Mouse (Mus musculus) cerebellum, postnatal 10 days (tissue): Measurements from ENCODE around the gene Gripap1.
"Not testable (repeated sequence)": the region's sequence is repeated elsewhere in the genome, so short reads cannot be mapped to it uniquely, and the experiment has no call there.

ENCODE experiments used
- DNase-seq, 2 experiments: peaks; one replicate each; pipeline ENCODE4 v3.0.0; 2021; ENCODE audit warnings: mixed read lengths in 2 of 2

Gene Gripap1

DNA sequence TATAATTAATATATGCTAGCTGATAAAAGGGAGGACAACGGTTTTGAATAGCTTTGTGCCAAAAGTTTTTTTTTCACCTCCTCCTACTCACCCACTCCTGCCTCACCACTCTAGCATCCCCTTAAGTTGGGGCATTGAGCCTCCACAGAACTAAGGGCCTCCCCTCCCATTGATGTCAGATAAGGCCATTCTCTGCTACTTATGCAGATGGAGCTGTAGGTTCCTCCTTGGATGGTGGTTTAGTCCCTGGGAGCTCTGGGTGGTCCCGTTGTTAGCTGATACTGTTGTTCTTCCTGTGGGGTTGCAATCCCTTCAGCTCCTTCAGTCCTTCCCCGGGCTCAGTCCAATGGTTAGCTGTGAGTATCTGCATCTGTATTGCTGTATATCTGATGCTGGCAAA, 10.3 kb upstream of the Gripap1 start:
- DNase-seq: no peak

DNA sequence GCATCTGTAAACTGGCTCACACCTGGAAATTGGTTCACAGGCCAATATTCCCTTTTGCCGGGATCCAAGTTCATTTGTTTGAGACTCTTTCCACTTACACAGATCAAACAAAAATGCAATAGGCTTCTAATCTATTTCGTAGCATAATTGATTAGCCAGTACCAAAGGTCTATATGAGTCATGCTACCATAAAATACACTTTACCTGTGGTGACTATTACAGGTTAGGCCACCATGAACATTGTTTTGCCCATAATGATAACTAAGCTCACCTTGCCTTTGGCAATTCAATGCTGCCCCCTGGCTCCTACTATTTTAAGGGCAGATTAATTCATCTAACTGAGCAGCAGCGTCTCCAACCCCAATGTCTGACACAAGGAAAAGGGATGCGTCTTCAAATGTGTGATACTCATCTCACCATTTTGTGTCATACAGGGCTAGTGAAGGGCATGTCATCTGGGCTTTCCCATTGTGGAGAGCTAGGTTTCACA, 6.9 kb upstream of the Gripap1 start:
- no peak for DNase-seq

DNA sequence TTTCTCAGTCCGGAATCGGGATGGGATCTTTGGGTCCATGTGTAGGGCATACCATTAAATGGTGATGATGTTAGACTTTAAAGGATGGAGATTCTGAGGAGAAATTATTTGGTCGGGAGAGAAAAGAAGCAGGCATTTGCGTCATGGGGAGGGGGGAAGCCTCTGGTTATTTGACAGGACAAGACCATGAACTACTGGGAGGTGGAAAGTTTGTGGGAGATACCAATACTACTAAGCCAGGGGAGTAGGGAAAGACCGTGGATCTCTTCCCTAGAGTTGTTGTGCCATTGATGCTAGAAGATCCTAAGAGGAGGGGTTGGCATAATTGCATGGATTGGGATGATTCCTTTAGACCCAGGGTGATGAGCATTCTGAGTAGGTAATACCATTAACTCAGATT, 744 bp downstream of the Gripap1 start:
- DNase-seq: peak; percentile 17 to 21

DNA sequence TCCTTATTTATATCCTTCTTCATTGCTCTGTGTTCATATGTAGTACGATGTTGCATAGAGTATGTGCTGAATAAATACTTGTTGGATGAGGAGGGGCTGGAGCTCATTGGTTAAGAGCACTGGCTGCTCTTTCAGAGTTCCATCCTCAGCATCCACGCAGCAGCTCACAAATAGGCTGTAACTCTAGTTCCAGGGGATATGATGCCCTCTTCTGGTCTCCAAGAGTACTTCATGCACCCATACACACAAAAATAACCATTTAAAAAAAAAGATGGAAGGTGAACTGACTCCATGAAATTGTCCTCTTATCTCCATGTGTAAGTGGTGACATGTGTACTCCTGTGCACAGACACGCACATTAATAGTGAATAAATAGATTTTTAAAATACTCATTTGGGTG, 3.8 kb downstream of the Gripap1 start:
- DNase-seq: peak; percentile 20 to 40

DNA sequence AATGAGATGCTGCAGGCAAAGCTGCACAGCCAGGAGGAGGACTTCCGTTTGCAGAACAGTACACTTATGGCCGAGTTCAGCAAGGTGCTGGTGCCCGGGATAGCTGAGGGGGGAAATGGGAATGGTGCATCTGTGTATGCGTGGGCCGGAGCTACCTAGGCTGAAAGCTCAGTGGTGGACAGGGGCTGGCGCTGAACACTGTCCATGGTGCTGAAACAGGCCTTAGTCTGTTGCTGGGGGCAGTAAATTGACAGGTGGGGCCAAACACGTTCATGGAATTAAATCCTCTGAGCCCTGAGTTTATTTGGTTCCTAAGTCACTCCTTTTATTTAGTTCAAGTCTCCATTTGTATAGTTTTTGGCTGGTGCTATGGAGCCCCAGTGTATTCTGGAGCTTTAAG, 5.5 kb downstream of the Gripap1 start:
- no peak for DNase-seq

DNA sequence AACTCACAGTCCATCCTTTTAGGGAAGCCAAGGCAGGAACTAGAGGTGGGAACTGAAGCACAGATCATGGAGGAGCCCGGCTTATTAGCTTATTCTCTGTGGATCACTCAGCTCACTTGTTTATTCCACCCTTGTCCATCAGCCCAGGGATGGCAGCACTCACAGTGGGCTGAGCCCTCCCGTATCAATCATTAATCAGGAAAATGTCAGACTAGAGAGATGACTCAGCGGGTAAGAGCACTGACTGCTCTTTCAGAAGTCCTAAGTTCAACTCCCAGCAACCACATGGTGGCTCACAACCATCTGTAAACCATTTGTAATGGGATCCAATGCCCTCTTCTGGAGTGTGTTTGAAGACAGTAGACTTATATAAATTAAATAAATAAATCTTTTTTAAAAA, 7.8 kb downstream of the Gripap1 start:
- no peak for DNase-seq

DNA sequence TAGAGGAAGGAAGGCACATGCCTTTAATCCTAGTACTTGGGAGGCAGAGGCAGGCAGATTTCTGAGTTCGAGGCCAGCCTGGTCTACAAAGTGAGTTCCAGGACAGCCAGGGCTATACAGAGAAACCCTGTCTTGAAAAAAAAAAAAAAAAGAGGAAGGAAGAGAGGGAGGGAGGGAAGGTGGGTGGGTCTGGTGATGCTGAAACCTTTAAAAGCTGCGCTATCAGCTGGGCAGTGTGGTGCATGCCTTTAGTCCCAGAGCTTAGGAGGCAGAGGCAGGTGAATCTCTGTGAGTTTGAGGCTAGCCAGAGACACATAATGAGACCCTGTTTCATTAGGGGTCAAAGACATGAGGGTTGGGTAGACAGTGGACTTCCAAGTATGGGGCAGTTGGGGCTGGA, 12.6 kb downstream of the Gripap1 start:
- DNase-seq: not testable (repeated sequence)

DNA sequence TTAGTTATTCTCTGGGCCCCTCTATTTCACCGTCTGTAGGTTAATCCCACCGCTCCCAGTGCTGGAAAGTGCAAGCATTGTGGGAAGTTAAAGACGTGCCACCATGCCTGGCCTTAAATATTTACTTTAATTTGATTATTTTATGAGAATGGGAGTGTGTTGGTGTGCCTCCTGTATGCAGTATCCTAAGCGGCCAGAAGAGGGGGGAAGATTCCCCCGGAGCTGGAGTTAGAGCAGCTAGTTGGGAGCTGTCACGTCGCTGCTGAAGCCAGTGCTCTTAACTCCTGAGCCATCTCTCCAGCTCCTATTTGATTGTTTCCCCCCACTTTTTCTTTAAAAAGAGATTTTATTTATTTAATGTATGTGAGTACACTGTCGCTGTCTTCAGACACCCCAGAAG, 25.5 kb downstream of the Gripap1 start:
- peak; percentile 48 to 58 for DNase-seq

DNA sequence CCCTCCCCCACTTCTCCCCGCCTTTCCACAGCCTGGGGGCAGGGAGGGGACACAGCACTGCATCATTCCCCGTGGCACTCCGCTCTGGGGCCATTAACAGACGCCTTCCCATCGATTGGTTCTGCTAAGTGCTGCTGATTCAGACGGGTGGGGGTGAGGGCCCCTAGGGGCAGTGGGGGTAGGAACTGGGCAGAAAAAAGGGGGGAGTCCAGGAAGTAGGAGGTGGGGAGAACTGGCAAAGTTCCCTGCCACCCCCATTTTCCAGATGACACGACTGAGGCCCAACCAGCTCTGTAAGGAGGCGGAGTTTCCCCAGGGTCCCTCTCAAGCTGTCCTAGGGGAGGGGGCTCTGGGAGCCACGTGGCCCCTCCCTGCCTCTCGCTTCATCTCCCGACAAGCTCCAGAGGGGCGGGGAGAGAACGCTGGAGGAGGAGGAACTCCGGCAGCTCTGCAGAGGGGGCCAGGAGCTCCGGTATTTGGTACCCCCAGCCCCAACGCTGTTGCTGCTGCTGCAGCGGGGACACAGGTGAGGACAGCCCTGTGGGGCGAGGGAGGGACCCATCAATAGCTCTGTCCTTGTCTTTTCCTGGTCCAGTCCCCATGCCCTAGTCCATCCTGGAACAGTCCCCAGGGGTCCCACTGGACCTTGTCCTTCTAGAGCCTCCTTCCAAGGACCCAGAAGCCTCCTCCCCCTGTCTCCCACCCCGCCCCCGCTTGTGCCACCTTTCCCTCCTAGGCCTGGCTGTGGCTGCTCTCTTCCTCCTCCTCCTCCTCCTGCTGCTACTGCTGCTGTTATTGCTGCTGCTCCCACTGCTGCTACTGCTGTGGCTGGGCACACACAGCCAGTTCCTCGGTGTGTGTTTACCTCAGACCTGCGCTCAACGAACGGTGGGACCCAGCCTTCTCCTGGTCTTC, 32.6 kb downstream of the Gripap1 start, which contains the start of gene Kcnd1:
Kcnd1 (plus strand) TSS at position 425 of the 915 bp plus-strand sequence.
- DNase-seq: peak; percentile 36 to 50

DNA sequence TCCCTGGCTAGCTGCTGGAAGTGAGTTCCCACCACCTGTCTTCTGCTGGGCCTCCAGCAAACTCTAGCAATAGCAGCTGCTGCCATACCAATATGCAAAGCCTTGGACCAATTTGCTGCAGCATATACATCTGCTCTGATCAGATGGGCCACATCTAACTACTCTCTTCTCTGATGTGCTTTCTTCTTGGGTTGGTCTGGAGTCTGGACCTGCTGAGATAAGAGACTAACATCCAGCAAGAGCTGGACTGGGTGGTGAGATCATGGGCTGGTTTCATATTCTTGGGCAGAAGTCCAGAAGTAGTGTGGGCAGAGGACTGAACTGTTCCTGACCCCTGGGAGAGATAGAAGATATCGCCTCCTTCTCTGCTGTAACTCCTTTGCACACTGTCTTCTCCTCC, 47.6 kb downstream of the Gripap1 start:
- DNase-seq: no peak

DNA sequence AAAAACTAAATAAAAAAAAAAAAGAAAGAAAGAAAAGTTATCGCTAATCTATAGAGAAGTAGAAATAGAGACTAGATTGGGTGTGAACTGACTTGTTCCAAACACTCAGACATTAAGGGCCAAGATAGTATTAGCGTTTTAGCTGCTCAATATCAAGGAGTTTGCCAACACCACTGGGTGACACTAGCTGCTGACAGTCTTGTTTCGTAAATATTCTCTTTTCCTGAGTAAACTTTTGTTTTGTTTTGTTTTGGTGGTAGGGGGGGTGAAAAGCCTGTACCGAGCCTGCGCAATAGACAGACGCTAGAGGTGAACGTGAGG, 51.2 kb downstream of the Gripap1 start:
- no peak for DNase-seq

DNA sequence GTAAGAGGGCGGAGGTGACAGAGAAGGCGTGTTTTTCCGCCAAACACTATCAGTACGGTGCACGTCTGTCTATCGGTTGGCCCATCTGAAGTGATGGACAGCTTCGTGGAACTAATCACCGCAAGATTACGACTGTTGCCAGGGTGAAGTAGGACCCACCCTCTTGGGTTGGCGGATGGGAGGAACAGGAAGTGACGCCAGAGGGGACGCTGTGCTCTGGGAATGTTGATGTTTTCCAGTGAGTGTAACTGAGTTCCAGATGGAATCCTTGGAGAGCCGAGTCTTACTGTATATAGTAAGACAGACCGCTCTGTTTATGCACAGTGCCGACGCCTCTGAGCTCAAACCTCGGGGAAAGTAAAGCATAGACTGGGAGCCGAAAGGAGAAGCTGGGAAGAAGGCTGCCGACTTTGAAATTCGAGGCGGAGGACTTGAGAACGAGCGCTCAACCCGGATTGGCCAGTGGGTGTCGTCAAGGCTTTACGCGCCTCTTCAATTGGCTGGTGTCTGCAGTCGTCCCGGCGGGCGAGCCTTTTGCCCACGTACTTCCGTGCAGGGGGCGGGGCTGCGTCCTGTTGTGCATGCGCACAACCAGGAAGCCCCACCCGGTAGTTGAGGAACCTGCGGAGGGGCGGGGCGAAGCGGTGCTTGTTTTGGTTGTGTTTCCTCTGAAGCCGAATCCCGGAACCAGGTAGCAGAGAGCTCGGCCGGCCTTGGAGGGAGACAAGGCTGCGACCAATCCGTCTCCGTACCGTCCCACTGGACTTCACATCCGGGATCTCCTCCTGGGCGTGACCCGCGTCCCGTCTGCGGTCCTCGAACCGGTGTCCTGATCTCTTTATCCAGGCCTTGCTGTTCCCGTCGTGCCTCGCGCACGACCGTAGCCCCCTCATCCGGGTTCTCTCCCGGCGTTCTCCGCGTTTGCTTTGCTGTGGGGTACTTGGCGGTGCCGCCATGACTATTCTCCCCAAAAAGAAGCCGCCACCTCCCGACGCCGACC, 51.9 kb downstream of the Gripap1 start, which contains the start of gene Otud5:
Otud5 (plus strand) TSS at position 202 of the 1,000 bp plus-strand sequence.
- DNase-seq: peak; percentile 95 to 97

DNA sequence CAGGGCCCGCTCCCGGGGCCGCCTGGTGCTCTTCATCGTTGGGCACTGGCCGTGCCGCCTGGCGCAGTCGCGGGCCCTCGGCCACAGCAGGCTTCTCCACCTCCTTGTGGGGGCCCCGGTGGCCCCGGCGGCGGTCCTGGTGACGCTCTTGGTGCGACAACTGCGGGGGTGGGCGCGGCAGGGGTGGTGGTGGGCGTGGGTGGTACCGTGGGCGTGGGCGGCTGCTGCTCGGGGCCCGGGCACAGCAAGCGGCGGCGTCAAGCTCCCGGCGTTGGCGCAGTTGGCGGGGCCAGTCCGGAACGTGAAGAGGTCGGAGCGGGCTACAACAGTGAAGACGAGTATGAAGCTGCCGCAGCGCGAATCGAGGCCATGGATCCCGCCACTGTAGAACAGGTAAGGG, 52.8 kb downstream of the Gripap1 start:
- DNase-seq: peak; percentile 43 to 45

DNA sequence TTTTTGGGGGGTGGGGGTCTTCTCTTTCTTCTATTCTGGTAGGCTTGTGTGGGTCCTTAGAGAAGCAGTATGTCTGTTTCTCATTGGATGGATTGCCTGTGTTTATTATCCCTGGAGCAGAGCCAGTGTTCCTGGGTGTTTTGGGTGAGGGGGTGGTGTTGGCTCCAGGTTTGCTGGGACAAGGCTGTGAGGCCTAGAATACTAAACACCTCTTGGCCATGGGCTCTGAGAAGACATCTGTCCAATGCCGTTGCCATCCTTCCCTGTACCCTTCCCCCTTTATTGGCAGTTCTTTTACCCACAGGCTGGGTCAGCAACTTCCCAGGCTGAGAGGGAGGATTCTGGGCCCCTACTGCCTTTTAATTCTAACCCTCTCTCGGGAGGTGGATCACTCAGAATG, 58.3 kb downstream of the Gripap1 start:
- DNase-seq: peak; percentile 69 to 75

DNA sequence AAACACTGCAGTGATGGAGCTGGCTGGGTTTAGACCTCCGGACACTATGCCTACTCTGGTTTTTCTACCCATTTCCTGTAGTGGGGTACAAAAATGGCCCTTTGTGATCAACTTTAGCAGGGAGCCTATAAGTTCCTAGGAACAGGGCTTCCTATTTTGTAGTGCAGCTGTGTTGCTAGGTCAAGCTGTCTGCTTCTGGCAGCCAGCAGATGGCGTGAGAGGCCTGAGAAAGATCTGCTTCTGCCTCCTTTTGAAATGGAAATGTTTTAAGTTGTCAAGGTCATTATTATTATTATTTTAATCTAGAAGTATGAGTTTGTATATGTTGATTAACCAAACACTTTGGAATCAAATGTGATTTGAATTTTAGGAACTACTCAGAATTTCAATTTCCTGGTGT, 65.0 kb downstream of the Gripap1 start:
- peak; percentile 59 for DNase-seq

DNA sequence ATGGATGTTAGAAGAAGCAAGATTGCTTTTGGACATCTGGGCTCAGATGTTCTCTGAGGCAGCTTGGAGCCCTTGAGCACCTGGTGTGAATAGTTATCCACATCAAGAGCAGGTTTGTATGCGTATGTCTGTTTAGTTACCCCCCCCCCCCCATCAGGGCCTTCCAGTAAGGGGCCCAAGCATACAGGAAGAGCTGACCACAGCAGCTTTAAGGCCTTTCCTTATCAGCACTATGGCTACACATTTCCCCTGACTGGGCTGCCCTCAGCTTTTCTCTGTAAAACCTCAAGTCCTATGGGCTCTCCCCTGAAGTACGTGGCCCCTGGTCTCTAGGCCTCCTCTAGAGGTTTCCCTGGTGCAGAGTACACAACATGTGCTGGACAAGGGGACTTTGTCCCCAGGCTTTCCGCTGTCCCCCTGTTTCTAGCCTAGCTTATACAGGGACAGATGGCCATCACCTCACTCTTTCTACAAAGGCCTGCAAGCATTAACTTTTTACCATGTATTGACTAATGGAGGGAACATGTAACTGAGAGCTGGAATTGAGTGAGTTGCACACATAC, 69.7 kb downstream of the Gripap1 start:
- DNase-seq: no peak

DNA sequence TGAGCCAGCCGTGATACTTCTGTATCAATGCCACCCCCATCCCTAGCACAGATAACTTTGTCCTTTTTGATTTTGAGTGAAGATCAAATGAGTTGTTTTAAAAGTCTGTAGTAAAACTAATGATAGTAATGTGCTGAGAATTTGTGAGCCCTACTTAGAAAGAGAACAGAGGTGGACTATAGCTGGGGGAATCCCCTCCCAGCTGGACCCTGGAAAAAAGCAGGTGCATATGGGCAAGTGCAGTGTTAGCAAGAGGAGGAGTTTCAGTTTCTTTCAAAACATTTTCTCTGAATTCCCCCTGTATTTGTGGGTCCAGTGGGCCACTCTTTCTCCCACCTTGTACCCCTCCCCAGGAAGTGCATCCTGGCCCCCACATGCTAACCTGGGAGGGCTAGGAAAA, 73.6 kb downstream of the Gripap1 start:
- no peak for DNase-seq

DNA sequence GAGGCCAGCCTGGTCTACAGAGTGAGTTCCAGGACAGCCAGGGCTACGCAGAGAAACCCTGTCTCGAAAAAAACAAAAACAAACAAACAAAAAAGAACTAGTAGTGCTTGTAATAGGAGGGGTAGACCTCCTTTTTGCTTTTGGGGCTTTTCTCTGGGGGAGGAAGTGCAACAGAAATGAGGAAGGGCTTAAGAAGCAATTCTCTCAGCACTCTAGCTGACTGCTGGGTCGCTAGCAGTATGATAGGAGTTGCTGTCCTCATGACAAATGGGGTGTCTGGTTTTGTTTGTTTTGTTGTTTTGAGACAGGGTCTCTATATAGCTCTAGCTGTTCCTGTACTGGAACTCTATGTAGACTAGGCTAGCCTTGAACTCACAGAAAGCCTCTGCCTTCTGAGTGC, 75.0 kb downstream of the Gripap1 start:
- no peak for DNase-seq

DNA sequence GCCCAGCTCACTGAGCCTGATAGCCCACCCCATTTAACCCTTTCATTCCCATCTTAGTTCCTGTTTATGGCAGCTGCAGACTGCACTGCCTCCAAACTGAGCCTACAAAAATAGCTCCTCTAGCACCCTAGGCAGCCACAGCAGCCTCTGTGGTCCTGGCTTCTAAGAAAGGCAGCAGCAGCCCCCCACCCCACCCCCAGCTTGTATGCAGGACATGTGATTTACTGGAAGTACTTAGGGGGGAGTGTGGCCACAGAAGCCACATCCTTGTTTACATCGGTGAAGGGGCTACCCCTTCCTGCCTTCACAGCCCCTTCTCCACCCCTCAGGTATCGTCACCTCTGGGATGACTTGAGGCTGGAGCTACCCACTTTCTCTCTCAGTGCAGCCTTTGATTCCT, 75.8 kb downstream of the Gripap1 start:
- DNase-seq: no peak

DNA sequence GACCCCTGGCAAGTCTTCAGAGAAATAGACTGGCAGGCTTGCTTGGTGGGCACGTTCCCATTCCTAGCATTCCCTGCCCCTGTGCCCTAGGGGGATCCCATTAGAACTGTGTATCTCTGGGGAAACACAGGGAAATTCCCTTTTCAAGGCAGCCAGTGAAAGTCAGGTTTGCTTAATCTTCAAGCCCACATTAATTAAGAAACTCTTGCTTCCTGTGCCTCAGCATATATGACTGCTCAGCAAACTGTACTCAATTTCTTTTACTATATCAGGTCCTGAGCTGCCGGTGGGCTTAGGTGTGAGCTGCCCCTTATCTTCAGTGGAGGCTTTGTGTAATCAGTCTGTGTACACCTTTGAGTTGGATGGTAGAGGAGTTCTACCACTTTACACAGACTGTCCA, 76.2 kb downstream of the Gripap1 start:
- DNase-seq: no peak

DNA sequence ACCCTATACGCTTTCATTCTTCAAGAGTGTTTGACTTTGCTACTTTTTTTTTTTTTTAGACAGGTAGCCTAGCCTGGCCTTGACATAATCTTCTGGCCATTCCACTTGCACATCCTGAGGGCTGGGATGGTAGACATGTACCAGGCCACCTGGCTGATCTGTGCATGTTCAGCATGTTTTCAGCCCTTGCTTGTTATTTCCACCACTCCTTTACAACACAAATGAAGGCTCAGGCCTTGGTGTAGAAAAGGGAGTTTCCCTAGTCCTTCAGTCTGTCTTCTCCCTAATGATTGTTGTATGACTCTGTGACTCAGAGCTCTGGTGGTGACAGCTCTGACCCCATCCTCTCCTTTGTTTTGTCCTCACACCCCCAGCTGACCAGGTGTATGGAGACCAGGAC, 77.6 kb downstream of the Gripap1 start:
- no peak for DNase-seq

DNA sequence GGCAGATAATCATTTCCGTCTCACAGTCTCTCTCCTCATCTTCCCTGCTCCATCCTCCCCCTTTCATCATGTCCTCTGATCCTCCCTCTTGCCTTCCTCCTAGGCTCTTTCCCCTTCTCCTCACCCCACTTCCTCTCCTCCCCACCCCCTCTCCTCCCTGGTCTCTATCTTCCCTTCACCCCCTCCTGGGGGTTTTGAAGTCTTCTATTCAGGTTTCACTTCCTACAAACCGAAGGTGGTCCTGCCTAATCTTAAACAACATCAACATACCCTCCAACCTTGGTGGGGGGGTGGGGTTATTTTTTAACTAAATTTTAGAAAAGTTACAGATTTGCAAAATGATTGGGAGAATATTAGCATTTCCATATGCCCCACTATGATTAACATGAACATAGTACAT, 78.9 kb downstream of the Gripap1 start:
- DNase-seq: no peak

DNA sequence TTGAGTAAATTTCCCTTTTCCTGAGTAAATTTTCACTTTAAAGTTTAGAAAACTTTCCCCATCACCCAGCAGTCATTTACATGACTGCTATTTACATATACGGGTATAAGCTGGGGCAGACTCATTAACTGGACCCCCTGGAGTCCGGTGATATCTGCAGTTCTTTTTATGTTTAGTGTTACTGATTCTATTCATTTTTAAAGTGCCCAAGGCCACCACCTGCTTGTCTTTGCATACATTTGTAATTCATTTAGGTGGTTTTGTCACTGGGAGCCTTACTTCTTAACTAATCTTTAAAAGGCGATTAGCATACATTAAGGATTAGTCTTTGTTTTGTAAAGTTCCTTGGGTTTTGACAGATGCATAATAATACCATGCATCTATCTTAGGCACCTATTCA, 80.3 kb downstream of the Gripap1 start:
- no peak for DNase-seq
